Mouse (Mus musculus): ENCODE data around the gene Bag2. TPM values are rescaled to one million over a fixed set of nuclear protein-coding genes. Genes with fewer than 3 reads are reported as not detected.

Gene Bag2
- polyA plus RNA-seq, 1 experiment from 2014 or later, result 90.1 TPM

- H3K4me1 ChIP-seq (ENCODE audit: control insufficient read depth, insufficient read depth, low read length), result no peaks in the 10 kb centered on the region
- no peak overlapping the region for H3K9ac ChIP-seq (ENCODE audit: low read length)
- no peaks in the 10 kb centered on the region for H3K27me3 ChIP-seq (ENCODE audit: control insufficient read depth, insufficient read depth, low read length)
- H3K9me3 ChIP-seq (replicated peaks; ENCODE audit: control insufficient read depth, low read length), result no peaks in the 10 kb centered on the region
- no peak overlapping the region for H3K27ac ChIP-seq (ENCODE audit: low read length)
- H3K4me2 ChIP-seq (ENCODE audit: low read depth, low read length), result no peak overlapping the region
- no peak for ATAC-seq (replicated peaks; ENCODE audit: extremely low read depth, insufficient read depth, low FRiP score)
- peaks cover 27% of the 10 kb centered on the region for H3K36me3 ChIP-seq (ENCODE audit: control insufficient read depth, insufficient read depth)
- no peak overlapping the region for H3K4me3 ChIP-seq (ENCODE audit: low read length)
These were observed 11.2 kb upstream of the Bag2 start for GRCm38 (mm10) chr1:33768827-33769226.

GRCm38 (mm10) chr1:33768091-33768787, 10.6 kb upstream of the Bag2 start:
- peaks cover 27% of the 10 kb centered on the region for H3K36me3 ChIP-seq (ENCODE audit: control insufficient read depth, insufficient read depth)
- no peak overlapping the region for H3K27ac ChIP-seq (ENCODE audit: low read length)
- no peak overlapping the region for H3K4me2 ChIP-seq (ENCODE audit: low read depth, low read length)
- H3K9ac ChIP-seq (ENCODE audit: low read length), result no peak overlapping the region
- H3K4me3 ChIP-seq (ENCODE audit: low read length), result no peak overlapping the region
- H3K4me1 ChIP-seq (ENCODE audit: control insufficient read depth, insufficient read depth, low read length), result no peaks in the 10 kb centered on the region
- H3K27me3 ChIP-seq (ENCODE audit: control insufficient read depth, insufficient read depth, low read length), result no peaks in the 10 kb centered on the region
- WGBS, result 84% methylated on average over 1 of the region's 1 CpGs
- no peak for ATAC-seq (replicated peaks; ENCODE audit: extremely low read depth, insufficient read depth, low FRiP score)
- no peaks in the 10 kb centered on the region for H3K9me3 ChIP-seq (replicated peaks; ENCODE audit: control insufficient read depth, low read length)

GRCm38 (mm10) chr1:33766520-33767508, 9.2 kb upstream of the Bag2 start:
- WGBS, result 87% methylated on average over 16 of the region's 16 CpGs
- no peak overlapping the region for H3K9ac ChIP-seq (ENCODE audit: low read length)
- no peaks in the 10 kb centered on the region for H3K4me1 ChIP-seq (ENCODE audit: control insufficient read depth, insufficient read depth, low read length)
- H3K4me2 ChIP-seq (ENCODE audit: low read depth, low read length), result no peak overlapping the region
- no peak for ATAC-seq (replicated peaks; ENCODE audit: extremely low read depth, insufficient read depth, low FRiP score)
- no peak overlapping the region for H3K4me3 ChIP-seq (ENCODE audit: low read length)
- H3K27me3 ChIP-seq (ENCODE audit: control insufficient read depth, insufficient read depth, low read length), result no peaks in the 10 kb centered on the region
- H3K36me3 ChIP-seq (ENCODE audit: control insufficient read depth, insufficient read depth), result peaks cover 23% of the 10 kb centered on the region
- H3K27ac ChIP-seq (ENCODE audit: low read length), result no peak overlapping the region
- H3K9me3 ChIP-seq (replicated peaks; ENCODE audit: control insufficient read depth, low read length), result no peaks in the 10 kb centered on the region

GRCm38 (mm10) chr1:33765468-33766080, 8.0 kb upstream of the Bag2 start:
- H3K36me3 ChIP-seq (ENCODE audit: control insufficient read depth, insufficient read depth), result peaks cover 20% of the 10 kb centered on the region
- 87% methylated on average over 11 of the region's 11 CpGs for WGBS

GRCm38 (mm10) chr1:33763826-33764225, 6.2 kb upstream of the Bag2 start:
- no peaks in the 10 kb centered on the region for H3K4me1 ChIP-seq (ENCODE audit: control insufficient read depth, insufficient read depth, low read length)
- H3K9ac ChIP-seq (ENCODE audit: low read length), result no peak overlapping the region
- H3K27ac ChIP-seq (ENCODE audit: low read length), result no peak overlapping the region
- peaks cover 8% of the 10 kb centered on the region; the same call in 1 of the 2 replicates for H3K36me3 ChIP-seq (ENCODE audit: control insufficient read depth, insufficient read depth)
- no peaks in the 10 kb centered on the region for H3K27me3 ChIP-seq (ENCODE audit: control insufficient read depth, insufficient read depth, low read length)
- no peak for ATAC-seq (replicated peaks; ENCODE audit: extremely low read depth, insufficient read depth, low FRiP score)
- no peaks in the 10 kb centered on the region for H3K9me3 ChIP-seq (replicated peaks; ENCODE audit: control insufficient read depth, low read length)
- WGBS, result 71% methylated on average over 2 of the region's 2 CpGs
- H3K4me2 ChIP-seq (ENCODE audit: low read depth, low read length), result no peak overlapping the region
- H3K4me3 ChIP-seq (ENCODE audit: low read length), result no peak overlapping the region

More at GRCm38 (mm10) chr1:33765468-33766080, 8.0 kb upstream of the Bag2 start:
- Histone ChIP-seq H3K27me3 (ENCODE audit: control insufficient read depth, insufficient read depth, low read length) (no peaks in the 10 kb centered on the region), H3K9me3 (replicated peaks; ENCODE audit: control insufficient read depth, low read length) (no peaks in the 10 kb centered on the region), H3K4me1 (ENCODE audit: control insufficient read depth, insufficient read depth, low read length) (no peaks in the 10 kb centered on the region), H3K4me3 (ENCODE audit: low read length) (no peak overlapping the region), H3K4me2 (ENCODE audit: low read depth, low read length) (no peak overlapping the region), H3K27ac (ENCODE audit: low read length) (no peak overlapping the region), H3K9ac (ENCODE audit: low read length) (no peak overlapping the region)
- no peak for ATAC-seq (replicated peaks; ENCODE audit: extremely low read depth, insufficient read depth, low FRiP score)

- H3K27me3 ChIP-seq (ENCODE audit: control insufficient read depth, insufficient read depth, low read length), result no peaks in the 10 kb centered on the region
- WGBS, result 47% methylated on average over 4 of the region's 4 CpGs
- no peak for ATAC-seq (replicated peaks; ENCODE audit: extremely low read depth, insufficient read depth, low FRiP score)
- no peak overlapping the region for H3K4me2 ChIP-seq (ENCODE audit: low read depth, low read length)
- peaks cover 19% of the 10 kb centered on the region for H3K4me1 ChIP-seq (ENCODE audit: control insufficient read depth, insufficient read depth, low read length)
- H3K36me3 ChIP-seq (ENCODE audit: control insufficient read depth, insufficient read depth), result peaks cover 5% of the 10 kb centered on the region; the same call in 1 of the 2 replicates
- no peaks in the 10 kb centered on the region for H3K9me3 ChIP-seq (replicated peaks; ENCODE audit: control insufficient read depth, low read length)
- no peak overlapping the region for H3K27ac ChIP-seq (ENCODE audit: low read length)
- no peak overlapping the region for H3K9ac ChIP-seq (ENCODE audit: low read length)
- H3K4me3 ChIP-seq (ENCODE audit: low read length), result no peak overlapping the region
These were observed 893 bp upstream of the Bag2 start for GRCm38 (mm10) chr1:33758488-33758887.

GRCm38 (mm10) chr1:33757033-33757413, 572 bp downstream of the Bag2 start:
- H3K27ac ChIP-seq (ENCODE audit: low read length), result peak overlapping the region; percentile 55
- H3K4me2 ChIP-seq (ENCODE audit: low read depth, low read length), result peak overlapping the region; percentile 87
- H3K36me3 ChIP-seq (ENCODE audit: control insufficient read depth, insufficient read depth), result peaks cover 5% of the 10 kb centered on the region; the same call in 1 of the 2 replicates
- H3K4me3 ChIP-seq (ENCODE audit: low read length), result peak overlapping the region; percentile 69
- H3K9me3 ChIP-seq (replicated peaks; ENCODE audit: control insufficient read depth, low read length), result no peaks in the 10 kb centered on the region
- peak; percentile 42; the same call in 1 of the 2 replicates for ATAC-seq (replicated peaks; ENCODE audit: extremely low read depth, insufficient read depth, low FRiP score)
- H3K27me3 ChIP-seq (ENCODE audit: control insufficient read depth, insufficient read depth, low read length), result no peaks in the 10 kb centered on the region
- peak overlapping the region; percentile 79 for H3K9ac ChIP-seq (ENCODE audit: low read length)
- peaks cover 19% of the 10 kb centered on the region for H3K4me1 ChIP-seq (ENCODE audit: control insufficient read depth, insufficient read depth, low read length)
- 2% methylated on average over 14 of the region's 14 CpGs for WGBS

- Histone ChIP-seq H3K4me2 (ENCODE audit: low read depth, low read length) (peak overlapping the region; percentile 87), H3K27me3 (ENCODE audit: control insufficient read depth, insufficient read depth, low read length) (no peaks in the 10 kb centered on the region), H3K9me3 (replicated peaks; ENCODE audit: control insufficient read depth, low read length) (no peaks in the 10 kb centered on the region), H3K9ac (ENCODE audit: low read length) (peak overlapping the region; percentile 79), H3K4me3 (ENCODE audit: low read length) (peak overlapping the region; percentile 69), H3K4me1 (ENCODE audit: control insufficient read depth, insufficient read depth, low read length) (peaks cover 19% of the 10 kb centered on the region), H3K36me3 (ENCODE audit: control insufficient read depth, insufficient read depth) (peaks cover 5% of the 10 kb centered on the region; the same call in 1 of the 2 replicates), H3K27ac (ENCODE audit: low read length) (no peak overlapping the region; the same call in 1 of the 2 replicates)
- ATAC-seq (replicated peaks; ENCODE audit: extremely low read depth, insufficient read depth, low FRiP score), result no peak
- WGBS, result 20% methylated on average over 18 of the region's 18 CpGs
These were observed 1.1 kb downstream of the Bag2 start for GRCm38 (mm10) chr1:33756258-33757032.
